Mouse (Mus musculus): ENCODE results near the gene Kirrel3. TPM values are rescaled to one million over a fixed set of nuclear protein-coding genes. Genes with fewer than 3 reads are reported as not detected.

The Kirrel3 gene
- total RNA-seq, 2 experiments from 2014 or later = 0.47 to 0.51 TPM

DNA sequence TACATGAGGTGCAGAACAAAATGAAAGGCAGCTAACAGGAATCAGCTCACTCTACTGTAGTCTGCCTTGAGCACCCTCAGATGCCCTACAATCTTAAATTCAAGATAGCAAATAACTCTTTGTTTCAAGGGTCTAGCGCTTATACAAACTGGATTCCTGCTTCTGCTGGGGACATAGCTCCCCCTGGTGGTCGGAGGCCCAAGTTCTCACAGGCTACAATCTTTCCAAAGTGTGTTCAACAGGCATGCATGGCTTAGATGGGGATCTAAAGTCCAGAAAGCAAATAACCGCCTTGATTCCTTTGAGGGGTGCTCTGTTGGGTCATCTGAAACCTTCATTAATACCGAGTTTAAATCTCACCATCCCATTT is 267.1 kb downstream of the Kirrel3 start:
- peak; percentile 36 to 82 for DNase-seq

- DNase-seq = no peak
Measured at GRCm38 (mm10) chr9:34753891-34754290, 268.2 kb downstream of the Kirrel3 start.

DNA sequence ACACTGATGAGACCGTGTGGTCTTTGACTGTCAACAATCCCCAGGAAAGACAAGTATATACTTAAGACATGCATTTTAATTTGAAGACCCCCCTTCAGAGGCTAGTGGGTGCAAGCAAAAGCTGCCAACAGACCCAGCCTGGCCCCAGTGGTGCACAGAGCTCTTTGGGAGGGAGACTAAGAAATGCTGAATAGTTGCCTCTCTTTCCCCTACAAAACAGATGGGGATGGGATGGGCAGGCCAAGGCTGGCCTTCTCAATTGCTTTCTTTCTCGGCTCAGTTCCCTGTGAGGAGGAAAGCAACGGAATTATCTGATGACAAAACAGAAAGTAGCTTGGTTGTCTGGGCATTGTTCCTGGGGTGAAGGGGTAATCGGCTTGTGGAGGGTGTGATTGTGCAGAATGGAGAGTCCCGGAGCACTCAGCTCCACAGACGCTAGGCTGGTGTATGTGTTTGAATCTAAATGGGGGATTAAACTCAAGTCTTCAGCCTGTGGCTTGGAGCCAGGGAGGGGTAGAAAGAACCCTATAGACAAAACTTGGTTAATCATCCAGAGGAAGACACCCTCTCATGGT is 268.9 kb downstream of the Kirrel3 start:
- no peak for DNase-seq

DNA sequence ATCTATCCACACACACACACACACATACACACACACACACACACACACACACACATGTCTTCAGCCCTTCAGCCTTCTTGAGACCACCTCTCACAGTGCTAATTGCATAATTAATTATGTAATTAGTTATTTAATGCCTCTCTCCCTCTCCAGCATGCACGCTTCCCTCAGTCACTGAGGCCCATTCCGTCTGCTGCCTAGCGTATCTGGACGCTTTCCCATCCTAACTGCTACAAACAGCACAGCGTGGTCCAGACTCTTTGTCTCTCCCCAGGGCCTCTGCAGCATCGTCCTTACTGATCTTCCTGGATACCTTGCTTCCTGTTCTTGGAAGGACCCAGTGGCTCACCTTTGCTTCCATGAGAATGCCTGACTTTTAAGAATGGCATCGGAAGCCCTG is 270.4 kb downstream of the Kirrel3 start:
- DNase-seq = no peak

GRCm38 (mm10) chr9:34758925-34759324 is 273.2 kb downstream of the Kirrel3 start:
- DNase-seq = no peak

DNA sequence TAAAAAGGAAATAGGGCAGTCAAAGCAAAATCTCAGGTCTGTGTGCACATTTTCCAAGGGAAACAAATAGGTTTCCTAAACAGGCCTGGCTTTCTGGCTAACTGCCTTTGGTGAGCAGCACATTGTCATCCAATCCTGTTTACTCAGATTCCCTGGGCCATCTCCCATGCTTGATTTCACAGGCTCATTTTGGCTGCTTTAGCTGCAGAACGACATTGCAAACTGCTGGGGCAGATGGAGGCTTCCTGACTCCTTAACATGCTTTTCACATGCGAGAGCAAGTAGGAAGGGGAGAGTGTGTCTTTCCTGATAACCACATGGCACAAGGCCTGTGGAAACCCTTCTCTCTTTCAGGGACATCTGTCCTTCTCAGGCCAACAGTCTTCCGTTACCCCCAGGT is 274.8 kb downstream of the Kirrel3 start:
- DNase-seq = no peak

GRCm38 (mm10) chr9:34766792-34767623 is 281.3 kb downstream of the Kirrel3 start:
- DNase-seq = no peak

DNA sequence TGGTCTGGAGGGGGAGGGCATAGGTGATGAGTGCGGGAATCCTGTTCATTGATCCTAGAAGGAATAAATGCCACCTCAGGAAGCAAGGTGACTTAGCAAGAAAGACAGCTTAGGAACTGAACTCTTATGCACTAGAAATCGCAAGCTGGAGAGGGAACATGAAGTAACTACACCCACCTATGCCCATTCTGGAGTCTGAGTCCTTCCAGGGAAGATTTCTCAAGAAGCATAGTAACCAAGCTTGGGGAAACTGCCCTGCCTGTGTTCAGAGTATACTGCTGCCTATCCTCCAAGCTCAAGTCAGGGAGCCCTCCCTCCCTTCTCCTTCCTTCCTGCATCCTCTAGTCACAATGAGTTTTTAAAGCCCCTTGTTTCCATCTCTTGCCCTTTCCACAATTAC is 283.3 kb downstream of the Kirrel3 start:
- DNase-seq = no peak

DNA sequence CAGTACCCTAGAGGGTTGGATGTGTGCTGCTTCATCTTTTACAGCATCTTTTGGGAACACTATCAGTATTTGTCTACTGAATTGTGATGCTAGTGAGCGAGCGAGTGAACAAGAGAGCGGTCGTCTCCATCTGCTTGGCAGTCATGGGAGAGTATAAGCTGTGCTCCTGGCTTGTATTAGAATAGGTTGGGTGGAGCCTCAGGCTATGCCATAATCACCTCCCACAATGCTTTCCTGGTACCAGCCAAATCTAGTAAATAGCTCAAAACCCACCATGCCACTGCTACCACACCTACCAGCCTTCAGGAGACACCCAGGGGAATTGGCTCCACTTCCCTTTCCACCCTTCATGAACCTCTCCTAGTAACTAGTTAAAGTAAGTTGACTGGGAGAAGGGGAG is 285.3 kb downstream of the Kirrel3 start:
- DNase-seq = no peak

DNA sequence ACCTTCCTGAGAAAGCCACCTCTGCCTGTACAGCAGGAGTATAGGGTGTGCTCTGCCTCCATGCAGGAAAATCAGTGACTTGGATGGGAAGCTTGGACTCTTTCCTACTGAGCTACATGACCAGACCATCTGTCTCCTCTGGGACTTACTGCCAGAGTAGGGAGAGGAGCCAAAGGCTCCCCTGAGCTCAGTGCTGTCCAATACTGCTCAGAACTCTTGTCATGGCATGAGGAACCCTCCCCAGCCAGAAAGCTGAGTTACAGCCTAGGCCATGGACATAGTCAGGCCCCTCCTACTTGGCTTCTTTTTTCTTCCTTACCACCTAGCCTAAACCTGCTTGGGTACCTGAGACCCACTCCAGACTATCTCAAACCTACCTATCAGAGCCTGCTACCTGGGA is 285.7 kb downstream of the Kirrel3 start:
- no peak for DNase-seq

DNA sequence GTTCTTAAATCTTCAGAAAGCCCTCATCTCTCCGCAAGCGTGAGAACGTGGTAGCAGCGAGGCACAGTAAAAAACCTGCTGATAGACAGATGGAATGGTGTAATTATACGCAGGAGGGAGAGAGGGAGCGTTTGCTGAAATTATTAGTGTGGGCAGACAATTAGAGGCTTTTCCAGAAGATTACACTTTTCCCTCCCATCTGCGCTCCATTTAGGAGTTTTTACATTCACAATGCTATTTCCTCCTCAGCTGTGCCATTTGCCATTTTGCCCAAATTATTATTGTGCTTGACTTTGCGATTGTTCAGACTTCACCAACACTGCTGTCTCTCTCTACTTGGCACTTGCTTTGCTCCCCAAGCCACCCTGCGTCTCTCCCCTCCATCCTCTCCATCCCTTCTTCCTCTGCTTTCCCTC is 286.3 kb downstream of the Kirrel3 start:
- no peak for DNase-seq

- no peak for DNase-seq
Measured at GRCm38 (mm10) chr9:34781356-34781755, 295.7 kb downstream of the Kirrel3 start.

DNA sequence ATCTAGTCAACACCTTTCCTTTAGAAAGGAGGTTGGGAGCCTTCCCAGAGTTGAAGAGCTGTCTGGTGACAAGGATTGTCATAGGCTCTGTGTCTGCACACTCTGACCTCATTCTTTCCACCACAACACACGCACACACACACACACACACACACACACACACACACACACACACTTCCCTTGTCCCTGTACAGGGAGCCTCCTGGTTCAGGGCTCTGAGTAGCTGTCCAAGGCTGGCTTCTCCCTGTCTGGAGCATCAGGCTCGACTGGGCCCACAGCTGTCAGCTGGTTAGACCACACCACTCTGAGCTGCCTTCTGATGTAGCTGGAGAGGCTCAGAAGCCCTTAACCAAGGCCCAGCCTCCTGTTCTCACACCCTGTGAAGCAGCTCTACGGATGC is 302.2 kb downstream of the Kirrel3 start:
- no peak for DNase-seq

- peak in 1 of 2 experiments; percentile 49 for DNase-seq
Measured at GRCm38 (mm10) chr9:34795226-34795625, 309.5 kb downstream of the Kirrel3 start.

DNA sequence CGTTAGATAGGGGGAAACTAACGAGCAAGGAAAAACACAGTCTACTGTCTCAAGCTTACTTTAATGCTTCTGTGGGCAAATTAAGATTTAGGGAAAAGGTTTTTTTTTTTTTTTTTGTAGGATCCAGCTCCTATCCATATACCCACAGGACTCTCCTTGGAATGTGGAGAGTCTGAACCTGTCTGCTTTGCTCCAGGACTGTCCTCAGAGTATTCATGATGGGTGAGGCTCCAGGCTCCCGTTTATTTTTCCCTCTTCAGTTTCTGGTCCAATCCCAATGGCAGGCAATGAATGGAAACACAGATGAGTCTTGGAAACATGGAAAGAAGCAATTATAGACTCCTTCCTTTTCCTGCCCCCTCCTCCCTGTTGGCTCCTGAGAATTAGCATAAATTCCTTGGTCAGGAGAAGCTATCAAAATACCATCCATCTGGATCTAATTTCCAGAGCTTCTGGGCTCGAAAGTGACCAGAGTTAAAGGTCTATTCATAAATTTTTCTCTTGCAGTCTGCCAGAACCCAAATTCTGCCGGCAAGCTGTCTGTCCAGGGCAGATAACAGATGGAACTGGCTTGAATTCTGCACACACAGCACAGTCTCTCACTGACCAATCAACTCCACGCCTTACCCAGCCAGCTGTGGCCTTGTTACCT is 312.1 kb downstream of the Kirrel3 start:
- DNase-seq = peak; percentile 11 to 42

DNA sequence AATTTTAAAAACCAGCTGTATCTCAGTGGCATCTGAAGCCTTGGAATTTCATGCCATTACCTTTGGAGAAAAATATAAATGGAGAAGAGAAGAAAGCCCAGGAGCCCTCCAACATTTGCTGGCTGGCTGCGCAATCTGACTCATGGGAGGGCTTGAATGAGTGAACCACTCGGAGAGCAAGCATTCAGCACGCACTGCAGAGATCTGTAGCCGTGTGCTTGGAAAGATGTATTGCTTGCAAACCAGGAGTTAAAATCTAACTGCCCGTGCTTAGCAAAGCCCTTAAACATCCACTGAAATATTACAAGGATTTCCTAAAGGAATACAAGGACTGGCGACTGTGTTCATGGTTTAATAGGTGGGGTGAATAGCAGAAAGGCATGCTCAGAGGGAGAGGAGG is 316.0 kb downstream of the Kirrel3 start:
- DNase-seq = no peak

DNA sequence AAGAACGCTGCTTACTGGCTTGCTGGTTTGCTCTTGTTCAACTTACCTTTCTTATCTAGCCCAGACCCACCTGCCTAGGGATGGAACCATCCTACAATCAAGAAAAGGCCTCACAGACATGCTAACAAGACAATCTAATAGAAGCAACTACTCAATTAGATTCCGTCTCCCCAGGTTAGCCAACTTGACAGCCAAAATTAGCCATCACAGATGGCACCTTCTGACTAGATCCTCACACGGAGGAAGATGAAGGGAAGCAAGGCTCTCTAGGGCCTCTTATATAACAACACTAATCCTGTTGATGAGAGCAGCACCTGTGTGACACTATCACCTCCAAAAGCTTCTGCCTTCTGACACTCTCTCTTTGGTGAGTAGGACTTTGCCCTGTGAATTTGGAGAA is 321.2 kb downstream of the Kirrel3 start:
- no peak for DNase-seq

DNA sequence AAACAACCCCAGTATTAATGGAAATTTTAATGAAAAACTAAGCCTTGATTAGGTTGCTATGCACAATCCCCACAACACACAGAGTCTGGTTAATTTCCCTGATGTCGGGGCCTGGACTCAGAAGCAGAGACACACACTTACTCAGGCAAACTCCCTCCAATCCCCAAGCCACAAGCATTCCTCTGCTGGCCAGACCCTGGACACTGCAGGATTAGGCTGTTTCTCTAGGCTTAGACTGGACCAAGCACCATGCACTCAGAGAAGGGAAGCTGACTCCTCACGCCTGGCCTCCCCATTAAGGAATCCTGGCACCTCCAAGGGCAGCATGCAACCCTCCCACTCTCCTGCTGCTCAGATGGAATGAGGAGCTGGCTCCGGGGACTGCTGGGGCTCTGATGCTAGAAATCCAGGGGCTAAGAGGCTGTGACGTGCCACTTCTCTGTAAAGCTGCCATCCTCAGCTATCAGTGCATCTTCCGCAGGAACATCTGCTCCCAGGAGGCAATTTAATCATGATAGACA is 324.4 kb downstream of the Kirrel3 start:
- DNase-seq = no peak

GRCm38 (mm10) chr9:34818325-34818976 is 332.8 kb downstream of the Kirrel3 start:
- no peak for DNase-seq

GRCm38 (mm10) chr9:34824358-34825088 is 338.8 kb downstream of the Kirrel3 start:
- DNase-seq = no peak

DNA sequence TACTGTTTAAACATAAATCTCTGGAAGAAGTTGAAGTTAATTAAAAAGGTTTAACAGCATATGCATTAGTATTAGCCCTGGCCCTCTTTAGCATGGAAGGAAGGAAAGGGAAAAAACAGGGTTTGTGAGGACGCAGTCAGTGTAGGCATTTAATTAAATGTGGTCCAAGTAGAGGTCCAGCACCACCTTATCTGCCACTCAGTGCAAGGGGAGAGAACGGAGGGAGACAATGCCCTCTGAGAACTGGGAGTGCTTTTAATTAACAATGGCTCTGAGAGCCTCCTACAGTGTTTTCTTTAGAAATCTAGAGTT is 339.4 kb downstream of the Kirrel3 start:
- DNase-seq = no peak

- no peak for DNase-seq
Measured at GRCm38 (mm10) chr9:34825402-34826008, 339.8 kb downstream of the Kirrel3 start.

All from heart, adult 18-20 months (tissue).